Mouse (Mus musculus) liver, adult 2 months (tissue): ENCODE measurements at regions not wholly inside any gene's neighbourhood (a gene's known extent, or its start where the extent isn't known, plus 50 kb on each side); places are given as distances from the start of the nearest gene placed in this dataset.

Experiments
- DNase-seq: peaks from one replicate; pipeline ENCODE4 v3.0.0-alpha.2; 2011; ENCODE audit warnings: low read depth, low spot score; ENCODE audit errors: extremely low read depth
- H3K27ac ChIP-seq: fragments of 200-500 bp; replicated peaks from 2 replicates; pipeline ENCODE4 v1.5.1; 2012; ENCODE audit warnings: low read depth, mild to moderate bottlenecking, control low read depth, inconsistent platforms, low read length; ENCODE audit not compliant: insufficient read depth
- H3K27me3 ChIP-seq: fragments of 200-500 bp; 2 replicates; pipeline ENCODE4 v1.6.1; 2012; ENCODE audit warnings: mild to moderate bottlenecking, moderate library complexity, low read length, inconsistent platforms; ENCODE audit not compliant: control insufficient read depth, insufficient read depth
- H3K36me3 ChIP-seq: fragments of 200-500 bp; 2 replicates; pipeline ENCODE4 v1.6.1; 2012; ENCODE audit warnings: low read length, inconsistent platforms; ENCODE audit not compliant: control insufficient read depth, insufficient read depth
- H3K4me1 ChIP-seq: fragments of 200-500 bp; 2 replicates; pipeline ENCODE4 v1.6.1; 2011; ENCODE audit warnings: low read length; ENCODE audit not compliant: control insufficient read depth, insufficient read depth
- H3K4me3 ChIP-seq: fragments of 200-500 bp; 2 replicates; pipeline ENCODE4 v1.5.1; 2011; ENCODE audit warnings: low read depth, mild to moderate bottlenecking, control low read depth, low read length, moderate library complexity; ENCODE audit not compliant: insufficient read depth
- H3K79me2 ChIP-seq: fragments of 200-500 bp; 2 replicates; pipeline ENCODE4 v1.6.1; 2012; ENCODE audit warnings: inconsistent platforms, mild to moderate bottlenecking, low read length, moderate library complexity; ENCODE audit not compliant: control insufficient read depth, insufficient read depth
- H3K9ac ChIP-seq: fragments of 200-500 bp; 2 replicates; pipeline ENCODE4 v1.6.1; 2012; ENCODE audit warnings: low read depth, mild to moderate bottlenecking, control low read depth, inconsistent platforms, low read length
- CTCF ChIP-seq: fragments of 200-500 bp; IDR thresholded peaks from 2 replicates; pipeline ENCODE4 v1.5.1; 2011; ENCODE audit warnings: low read depth, low read length, control low read depth
- POLR2A ChIP-seq: fragments of 200-500 bp; IDR thresholded peaks from 2 replicates; pipeline ENCODE4 v1.6.1; 2011; ENCODE audit warnings: low read length, control low read depth; ENCODE audit not compliant: insufficient read depth; ENCODE audit errors: extremely low read depth
- WGBS: fragments of 180-500 bp; shearing (Covaris S2); methylation state at CpG from one replicate; pipeline ENCODE4 v1.1.7; 2018; 5-methylcytosine and 5-hydroxymethylcytosine counted together

GRCm38 (mm10) chr1:83535461-83535860, 127.5 kb upstream of the Sphkap start:
- no peak for TF ChIP-seq POLR2A
- TF ChIP-seq CTCF, result no peak
- Histone ChIP-seq H3K9ac (no peak overlapping the region), H3K36me3 (no peaks in the 10 kb centered on the region), H3K79me2 (no peaks in the 10 kb centered on the region), H3K27me3 (no peaks in the 10 kb centered on the region), H3K4me1 (no peaks in the 10 kb centered on the region), H3K4me3 (no peak overlapping the region), H3K27ac (no peak overlapping the region)
- DNase-seq, result no peak

DNA sequence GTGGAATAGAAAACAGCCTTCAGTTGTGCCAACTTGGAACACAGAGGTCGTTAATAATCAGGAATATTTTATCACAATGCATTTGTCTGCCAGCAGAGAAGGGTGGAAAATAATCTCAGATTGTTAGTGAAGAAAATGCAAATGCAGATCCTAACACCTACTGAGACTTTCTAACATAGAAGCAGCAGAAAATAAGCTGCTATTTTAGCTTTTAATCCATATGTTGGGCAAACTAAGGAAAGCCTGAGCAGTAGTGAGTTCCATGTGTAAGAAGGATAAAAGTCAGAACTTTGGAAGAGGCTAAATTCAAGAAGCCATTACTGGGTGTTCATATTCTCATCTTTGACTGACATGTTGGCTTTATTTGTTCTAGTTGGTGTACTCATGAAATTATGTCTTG, 119.8 kb upstream of the Sphkap start:
- DNase-seq, result no peak
- no peak for TF ChIP-seq POLR2A
- TF ChIP-seq CTCF, result no peak
- H3K27me3 ChIP-seq, result no peaks in the 10 kb centered on the region
- 43% methylated on average over 1 of the region's 1 CpGs for WGBS
- H3K4me1 ChIP-seq, result no peaks in the 10 kb centered on the region
- no peaks in the 10 kb centered on the region for H3K36me3 ChIP-seq
- H3K79me2 ChIP-seq, result no peaks in the 10 kb centered on the region
- H3K9ac ChIP-seq, result no peak overlapping the region
- no peak overlapping the region for H3K27ac ChIP-seq
- H3K4me3 ChIP-seq, result no peak overlapping the region

DNA sequence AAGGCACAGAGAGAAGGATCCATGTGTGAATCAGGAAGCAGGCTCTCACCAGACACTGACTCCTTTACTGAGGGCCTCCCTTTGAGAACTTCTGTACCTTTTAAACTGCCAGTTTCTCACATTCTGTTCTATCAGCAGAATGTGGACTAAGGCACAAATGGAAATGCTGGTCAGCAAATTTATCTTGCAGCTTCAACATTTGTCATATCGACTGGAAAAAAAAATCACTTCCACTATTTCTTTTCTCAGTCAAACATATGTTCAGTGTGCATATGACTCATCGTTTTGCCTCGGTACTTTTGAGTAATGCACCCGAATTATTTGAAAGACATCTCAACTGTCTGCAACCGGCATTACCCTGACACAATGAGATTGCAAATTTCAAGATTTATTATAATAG, 101.4 kb upstream of the Sphkap start:
- no peaks in the 10 kb centered on the region for H3K27me3 ChIP-seq
- no peak overlapping the region for H3K9ac ChIP-seq
- no peak for TF ChIP-seq POLR2A
- TF ChIP-seq CTCF, result no peak
- H3K27ac ChIP-seq, result no peak overlapping the region
- H3K79me2 ChIP-seq, result no peaks in the 10 kb centered on the region
- H3K4me3 ChIP-seq, result no peak overlapping the region
- H3K4me1 ChIP-seq, result no peaks in the 10 kb centered on the region
- DNase-seq, result no peak
- 74% methylated on average over 5 of the region's 5 CpGs for WGBS
- H3K36me3 ChIP-seq, result no peaks in the 10 kb centered on the region

DNA sequence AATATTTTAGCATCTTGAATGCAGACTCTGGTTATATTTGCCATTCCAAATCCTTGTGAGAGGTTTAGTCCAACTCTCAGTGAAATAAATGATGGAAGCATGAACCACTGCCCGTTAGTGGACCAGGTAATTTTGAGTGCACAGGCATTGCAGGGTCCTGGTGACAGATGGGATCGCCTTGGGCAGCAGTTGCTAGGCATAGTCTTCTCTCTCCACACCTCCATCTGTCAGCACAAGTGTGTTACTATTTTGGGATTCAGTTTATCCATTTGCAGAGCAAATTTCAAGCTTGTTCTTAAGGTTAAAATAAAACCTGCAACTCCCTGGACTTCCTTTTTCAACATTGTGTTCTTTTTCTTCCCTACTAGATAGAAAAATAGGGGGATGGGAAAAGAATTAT, 97.4 kb upstream of the Sphkap start:
- no peak overlapping the region for H3K4me3 ChIP-seq
- no peaks in the 10 kb centered on the region for H3K36me3 ChIP-seq
- no peaks in the 10 kb centered on the region for H3K27me3 ChIP-seq
- WGBS, result 71% methylated on average over 2 of the region's 2 CpGs
- no peak for DNase-seq
- H3K9ac ChIP-seq, result no peak overlapping the region
- no peaks in the 10 kb centered on the region for H3K4me1 ChIP-seq
- no peaks in the 10 kb centered on the region for H3K79me2 ChIP-seq
- no peak overlapping the region for H3K27ac ChIP-seq
- TF ChIP-seq CTCF, result no peak
- no peak for TF ChIP-seq POLR2A

DNA sequence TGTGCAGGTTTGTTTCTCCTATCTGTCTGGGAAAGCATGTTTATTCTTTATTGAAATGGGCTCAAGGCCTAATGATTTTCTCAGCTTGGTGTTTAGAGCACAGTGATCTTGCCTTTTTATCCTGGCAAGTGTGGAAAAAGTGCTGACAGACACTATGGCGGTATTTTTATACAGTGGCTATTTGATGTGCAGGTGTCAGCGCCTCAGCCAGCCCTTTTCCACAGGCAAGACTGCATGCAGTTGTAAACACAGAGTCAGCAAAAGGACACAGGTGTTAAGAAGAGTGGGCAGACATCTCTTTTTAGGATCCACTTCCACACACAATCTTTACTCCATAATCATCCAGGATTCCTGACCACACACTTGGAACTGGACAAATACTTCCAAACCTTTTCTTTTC, 88.9 kb upstream of the Sphkap start:
- H3K4me3 ChIP-seq, result no peak overlapping the region
- H3K27me3 ChIP-seq, result no peaks in the 10 kb centered on the region
- DNase-seq, result no peak
- H3K79me2 ChIP-seq, result no peaks in the 10 kb centered on the region
- TF ChIP-seq POLR2A, result no peak
- TF ChIP-seq CTCF, result no peak
- WGBS, result 87% methylated on average over 2 of the region's 2 CpGs
- no peaks in the 10 kb centered on the region for H3K36me3 ChIP-seq
- H3K27ac ChIP-seq, result no peak overlapping the region
- H3K4me1 ChIP-seq, result no peaks in the 10 kb centered on the region
- H3K9ac ChIP-seq, result no peak overlapping the region

- Histone ChIP-seq H3K36me3 (no peaks in the 10 kb centered on the region), H3K4me3 (no peak overlapping the region), H3K27ac (no peak overlapping the region), H3K4me1 (no peaks in the 10 kb centered on the region), H3K27me3 (no peaks in the 10 kb centered on the region), H3K79me2 (no peaks in the 10 kb centered on the region), H3K9ac (no peak overlapping the region)
- TF ChIP-seq POLR2A (no peak), CTCF (no peak)
- no peak for DNase-seq
- WGBS, result 48% methylated on average over 2 of the region's 2 CpGs
Observed at GRCm38 (mm10) chr1:83496380-83496779, 88.4 kb upstream of the Sphkap start.
